Comparison of ENCODE assay signal across 17 mouse cellular contexts in the genomic region with DNA sequence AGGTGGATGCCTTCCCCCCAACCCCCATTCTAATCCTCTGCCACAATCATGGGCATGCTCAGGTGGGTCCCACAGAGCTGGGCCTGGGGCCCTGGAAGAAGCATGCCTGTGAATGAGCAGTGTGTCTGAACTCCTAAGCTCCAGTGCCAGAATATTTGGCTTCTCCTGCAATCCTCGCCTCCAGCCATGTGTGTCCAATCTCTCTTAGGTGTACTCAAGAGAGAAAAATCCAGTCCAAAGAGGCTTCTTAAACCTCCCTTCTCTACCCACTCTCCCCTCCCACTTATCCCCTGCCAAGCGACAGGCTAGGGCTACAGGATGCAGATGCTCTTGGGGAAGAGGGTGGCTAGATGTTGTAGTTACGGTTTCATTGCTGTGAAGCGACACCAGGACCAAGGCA. TPM values are rescaled to one million over a fixed set of nuclear protein-coding genes. Genes with fewer than 3 reads are reported as not detected.
DNase-seq lines count a peak whose midpoint lies in the region; ATAC-seq and TF ChIP-seq lines count a peak whose summit lies in the region.
"Had no signal": no experiment of that assay in that cellular context is flagged by ENCODE, and none has a peak within 500 bp of the region (broad histone marks: within the 10 kb centered on the region; RNA-seq: fewer than 3 reads in every experiment).

No protein-coding gene starts in this region.

- H3K9me3 ChIP-seq in ES-Bruce4 (replicated peaks; ENCODE audit: control insufficient read depth, insufficient read depth, low read length, poor library complexity, severe bottlenecking), result peaks cover 4% of the 10 kb centered on the region; the same call in 1 of the 2 replicates
- H3K9me3 ChIP-seq: liver, embryonic 13.5 days; lung, embryonic 15.5 days; midbrain, embryonic 15.5 days had no signal

- DNase-seq in frontal cortex, postnatal 14 days (ENCODE audit: low spot score in 2 of 2), result no peak
- peak; percentile 63 for DNase-seq in kidney, adult 18-20 months
- DNase-seq in kidney, postnatal 14 days, result peak; percentile 73
- no peak for DNase-seq in urinary bladder, postnatal 36 days (ENCODE audit: low spot score in 2 of 2)
- no peak for DNase-seq in cerebellum, adult 8-10 months
- no peak for DNase-seq in adrenal gland, postnatal 4 days (ENCODE audit: low spot score in 2 of 2)
- DNase-seq: adrenal gland, postnatal 36 days; cerebellum, postnatal 10 days; liver, embryonic 13.5 days had no signal

- H3K9ac ChIP-seq in ES-Bruce4 (ENCODE audit: low read depth, poor library complexity, severe bottlenecking), result peak overlapping the region; percentile 60; the same call in 1 of the 2 replicates
- H3K9ac ChIP-seq: liver, embryonic 13.5 days; lung, embryonic 15.5 days; midbrain, embryonic 15.5 days had no signal

- no peak for TF ChIP-seq CTCF in ES-Bruce4 (IDR thresholded peaks at IDR 0.05; ENCODE audit: low read depth, low read length)

- ATAC-seq in frontal cortex, adult (ENCODE audit: low TSS enrichment), result peak; percentile 16; the same call in 1 of the 2 replicates
- ATAC-seq: forebrain, embryonic 16.5 days; hindbrain, embryonic 16.5 days; intestine, postnatal 0 days; midbrain, embryonic 15.5 days had no signal

- no peak overlapping the region for H3K4me3 ChIP-seq in ES-Bruce4 (ENCODE audit: low read depth, low read length)
- H3K4me3 ChIP-seq: erythroblast, embryonic 14.5 days; liver, embryonic 13.5 days; lung, embryonic 15.5 days; midbrain, embryonic 15.5 days had no signal

- no peak for TF ChIP-seq EP300 in ES-Bruce4 (IDR thresholded peaks at IDR 0.05; ENCODE audit: insufficient read depth, low read depth, low read length)

- H3K36me3 ChIP-seq in ES-Bruce4 (ENCODE audit: control insufficient read depth, insufficient read depth, low read length, poor library complexity, severe bottlenecking), result no peaks in the 10 kb centered on the region
- H3K36me3 ChIP-seq: liver, embryonic 13.5 days; lung, embryonic 15.5 days; midbrain, embryonic 15.5 days had no signal

- H3K27ac ChIP-seq in ES-Bruce4 (ENCODE audit: insufficient read depth, low read length), result peak overlapping the region; percentile 99
- H3K27ac ChIP-seq: liver, embryonic 13.5 days; midbrain, embryonic 15.5 days had no signal

- H3K4me1 ChIP-seq in ES-Bruce4 (ENCODE audit: control insufficient read depth, insufficient read depth, low read length), result peaks cover 8% of the 10 kb centered on the region
- H3K4me1 ChIP-seq: liver, embryonic 13.5 days had no signal

- no peak for TF ChIP-seq POLR2A in ES-Bruce4 (IDR thresholded peaks at IDR 0.05; ENCODE audit: insufficient read depth, low read length)

- no peaks in the 10 kb centered on the region for H3K27me3 ChIP-seq in ES-Bruce4 (ENCODE audit: control insufficient read depth, insufficient read depth, low read length, poor library complexity, severe bottlenecking)
- H3K27me3 ChIP-seq: liver, embryonic 13.5 days; lung, embryonic 15.5 days; midbrain, embryonic 15.5 days had no signal

RNA-seq across cellular contexts. Expression of a gene that starts 49.6 kb away (rescaled TPM):
- polyA plus RNA-seq in ES-Bruce4 (2011; ENCODE audit: insufficient read depth, insufficient read length, low read depth, missing spikeins), result 75.6 and 79.2 TPM in 2 replicates
- total RNA-seq in adrenal gland, postnatal 4 days (2021), result 10 to 100 TPM; 79.2 to 89.3 TPM

Comparison
In these comparisons a context has a peak if more than half of its experiments do, and no peak if none do; other contexts are left out.
1. DNase-seq: peak in kidney, adult 18-20 months (single experiment) and kidney, postnatal 14 days (single experiment); none in frontal cortex, postnatal 14 days (0 of 2), urinary bladder, postnatal 36 days (0 of 2), cerebellum, adult 8-10 months (single experiment) and adrenal gland, postnatal 4 days (0 of 2).